Mouse (Mus musculus): Measurements from ENCODE around the gene Slc25a45. TPM values are rescaled to one million over a fixed set of nuclear protein-coding genes. Genes with fewer than 3 reads are reported as not detected.

Gene Slc25a45
- polyA plus RNA-seq, 1 experiment: 26.1 TPM

- Histone ChIP-seq H3K4me3 (ENCODE audit: control insufficient read depth, low read depth, low read length) (no peak overlapping the region), H3K4me1 (ENCODE audit: control insufficient read depth, insufficient read depth, low read length) (peaks cover 6% of the 10 kb centered on the region; the same call in 1 of the 2 replicates), H3K36me3 (ENCODE audit: control insufficient read depth, insufficient read depth, low read length) (no peaks in the 10 kb centered on the region), H3K27ac (ENCODE audit: control insufficient read depth, insufficient read depth, low read depth, low read length) (no peak overlapping the region), H3K27me3 (ENCODE audit: control insufficient read depth, insufficient read depth, low read length) (no peaks in the 10 kb centered on the region)
- TF ChIP-seq POLR2A (IDR thresholded peaks at IDR 0.05; ENCODE audit: control insufficient read depth, low read depth, low read length) (no peak), CTCF (IDR thresholded peaks at IDR 0.05; ENCODE audit: control insufficient read depth, insufficient read depth, insufficient replicate concordance, low read depth, low read length) (no peak)
Observed at GRCm38 (mm10) chr19:5883935-5884334, 6.3 kb downstream of the Slc25a45 start.

- H3K27ac ChIP-seq (ENCODE audit: control insufficient read depth, insufficient read depth, low read depth, low read length): no peak overlapping the region
- no peaks in the 10 kb centered on the region for H3K27me3 ChIP-seq (ENCODE audit: control insufficient read depth, insufficient read depth, low read length)
- no peaks in the 10 kb centered on the region for H3K36me3 ChIP-seq (ENCODE audit: control insufficient read depth, insufficient read depth, low read length)
- no peaks in the 10 kb centered on the region; the same call in 1 of the 2 replicates for H3K4me1 ChIP-seq (ENCODE audit: control insufficient read depth, insufficient read depth, low read length)
- TF ChIP-seq CTCF (IDR thresholded peaks at IDR 0.05; ENCODE audit: control insufficient read depth, insufficient read depth, insufficient replicate concordance, low read depth, low read length) (no peak), POLR2A (IDR thresholded peaks at IDR 0.05; ENCODE audit: control insufficient read depth, low read depth, low read length) (no peak)
- no peak overlapping the region for H3K4me3 ChIP-seq (ENCODE audit: control insufficient read depth, low read depth, low read length)
Observed at GRCm38 (mm10) chr19:5885838-5886237, 8.2 kb downstream of the Slc25a45 start.

DNA sequence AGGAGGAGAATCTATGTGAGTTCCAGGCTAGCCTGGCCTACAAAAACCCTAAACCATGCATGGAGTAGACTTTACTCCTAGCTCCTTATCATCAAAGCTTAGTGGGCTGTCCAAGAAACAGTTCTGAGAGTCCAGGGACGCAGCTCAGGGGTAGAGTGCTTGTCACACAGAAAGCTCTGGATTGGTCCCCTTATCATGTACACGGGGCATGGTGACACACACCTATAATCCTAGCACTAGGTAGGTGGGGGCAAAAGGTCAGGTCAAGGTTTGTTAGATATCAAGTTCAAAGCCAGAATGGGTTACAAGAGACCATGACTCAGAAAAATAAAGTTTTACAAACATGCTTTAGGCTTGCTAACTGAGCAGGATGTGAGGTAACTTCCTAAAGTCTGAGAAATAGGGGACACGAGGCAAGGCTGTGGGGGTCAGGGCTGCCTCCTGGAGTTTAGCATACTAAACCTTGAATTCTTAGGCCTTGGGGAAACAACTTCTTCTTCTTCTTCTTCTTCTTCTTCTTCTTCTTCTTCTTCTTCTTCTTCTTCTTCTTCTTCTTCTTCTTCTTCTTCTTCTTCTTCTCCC, 9.7 kb downstream of the Slc25a45 start:
- TF ChIP-seq POLR2A (IDR thresholded peaks at IDR 0.05; ENCODE audit: control insufficient read depth, low read depth, low read length) (no peak), CTCF (IDR thresholded peaks at IDR 0.05; ENCODE audit: control insufficient read depth, insufficient read depth, insufficient replicate concordance, low read depth, low read length) (no peak)
- Histone ChIP-seq H3K27ac (ENCODE audit: control insufficient read depth, insufficient read depth, low read depth, low read length) (no peak overlapping the region), H3K4me1 (ENCODE audit: control insufficient read depth, insufficient read depth, low read length) (no peaks in the 10 kb centered on the region), H3K36me3 (ENCODE audit: control insufficient read depth, insufficient read depth, low read length) (no peaks in the 10 kb centered on the region), H3K4me3 (ENCODE audit: control insufficient read depth, low read depth, low read length) (no peak overlapping the region), H3K27me3 (ENCODE audit: control insufficient read depth, insufficient read depth, low read length) (no peaks in the 10 kb centered on the region)

DNA sequence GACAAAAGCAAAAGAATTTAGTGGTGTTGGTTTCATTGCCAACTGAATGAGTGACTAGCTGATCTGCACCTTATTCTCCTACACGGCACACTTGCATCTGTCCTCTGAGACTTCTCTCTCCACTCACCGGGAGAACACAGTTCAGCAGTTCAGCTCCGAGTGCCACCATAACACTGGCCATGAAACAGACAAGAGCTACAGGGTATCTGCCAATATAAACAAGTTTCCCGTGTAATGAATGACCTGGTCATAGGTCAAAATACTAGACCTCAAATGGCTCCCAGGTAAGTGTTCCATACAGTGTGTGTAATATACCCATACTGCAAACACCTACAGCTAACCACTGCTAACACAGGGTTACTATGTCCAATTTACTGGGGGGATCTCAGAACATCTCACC, 11.6 kb downstream of the Slc25a45 start:
- H3K27ac ChIP-seq (ENCODE audit: control insufficient read depth, insufficient read depth, low read depth, low read length): no peak overlapping the region
- no peaks in the 10 kb centered on the region for H3K27me3 ChIP-seq (ENCODE audit: control insufficient read depth, insufficient read depth, low read length)
- H3K4me3 ChIP-seq (ENCODE audit: control insufficient read depth, low read depth, low read length): no peak overlapping the region
- H3K4me1 ChIP-seq (ENCODE audit: control insufficient read depth, insufficient read depth, low read length): peaks cover 12% of the 10 kb centered on the region
- TF ChIP-seq POLR2A (IDR thresholded peaks at IDR 0.05; ENCODE audit: control insufficient read depth, low read depth, low read length) (no peak), CTCF (IDR thresholded peaks at IDR 0.05; ENCODE audit: control insufficient read depth, insufficient read depth, insufficient replicate concordance, low read depth, low read length) (no peak)
- no peaks in the 10 kb centered on the region for H3K36me3 ChIP-seq (ENCODE audit: control insufficient read depth, insufficient read depth, low read length)

DNA sequence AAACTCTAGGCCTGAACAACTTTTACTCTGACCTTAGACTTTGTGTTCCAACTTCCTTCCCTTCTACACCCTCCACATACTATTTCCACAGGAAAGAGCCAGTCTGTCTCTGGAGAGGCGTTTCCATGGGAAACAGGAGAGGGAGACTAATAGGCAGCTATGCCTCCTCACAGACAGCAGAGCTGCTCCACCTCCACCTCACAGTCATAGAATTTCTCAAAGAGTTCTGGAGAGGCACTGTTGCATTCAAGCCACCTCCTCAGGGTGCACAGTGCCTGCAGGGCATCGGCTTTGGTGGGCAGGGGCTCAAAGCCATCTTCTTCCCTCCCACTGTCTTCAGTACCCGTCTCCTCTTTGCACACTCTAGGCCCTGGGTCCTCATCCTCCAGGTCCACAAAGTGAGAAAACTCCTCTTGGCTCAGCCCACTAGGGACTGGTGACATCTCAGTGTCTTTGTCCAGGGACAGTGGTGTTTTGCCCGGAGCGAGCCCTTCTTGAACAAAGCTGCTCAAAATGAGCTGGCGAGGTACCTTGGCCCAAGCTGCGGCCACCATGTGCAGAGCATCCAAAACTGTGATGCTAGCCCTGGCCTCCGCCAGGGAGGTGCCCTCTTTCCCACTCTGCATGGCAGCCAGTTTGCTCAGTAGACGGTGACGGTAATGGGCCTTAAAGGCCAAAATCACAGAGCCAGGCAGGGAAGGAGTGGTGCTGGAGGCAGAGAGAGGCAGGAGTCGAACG, 14.1 kb downstream of the Slc25a45 start:
- no peak overlapping the region for H3K4me3 ChIP-seq (ENCODE audit: control insufficient read depth, low read depth, low read length)
- no peak overlapping the region for H3K27ac ChIP-seq (ENCODE audit: control insufficient read depth, insufficient read depth, low read depth, low read length)
- no peaks in the 10 kb centered on the region for H3K27me3 ChIP-seq (ENCODE audit: control insufficient read depth, insufficient read depth, low read length)
- H3K4me1 ChIP-seq (ENCODE audit: control insufficient read depth, insufficient read depth, low read length): peaks cover 14% of the 10 kb centered on the region
- peaks cover under 1% of the 10 kb centered on the region; the same call in 1 of the 2 replicates for H3K36me3 ChIP-seq (ENCODE audit: control insufficient read depth, insufficient read depth, low read length)
- TF ChIP-seq CTCF (IDR thresholded peaks at IDR 0.05; ENCODE audit: control insufficient read depth, insufficient read depth, insufficient replicate concordance, low read depth, low read length): no peak
- no peak for TF ChIP-seq POLR2A (IDR thresholded peaks at IDR 0.05; ENCODE audit: control insufficient read depth, low read depth, low read length)

DNA sequence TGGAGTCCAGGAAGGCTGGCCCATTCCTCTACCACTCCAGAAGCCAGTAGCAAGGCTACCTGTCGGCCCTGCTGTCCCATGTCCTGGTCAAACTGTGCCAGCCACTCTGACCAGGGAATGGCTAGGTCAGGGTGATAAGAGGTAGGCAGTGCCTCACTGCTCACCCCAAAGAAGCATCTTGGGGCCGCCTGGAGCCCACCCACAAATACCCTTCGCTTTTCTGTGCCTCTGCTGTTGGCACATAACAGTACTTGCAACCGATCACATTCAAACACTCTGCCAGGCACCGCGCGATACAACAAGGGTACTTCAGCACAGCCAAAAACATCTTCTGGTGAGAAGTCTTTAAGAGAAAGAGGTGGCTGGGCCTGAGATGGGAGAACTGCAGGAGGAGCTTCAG, 14.7 kb downstream of the Slc25a45 start:
- TF ChIP-seq CTCF (IDR thresholded peaks at IDR 0.05; ENCODE audit: control insufficient read depth, insufficient read depth, insufficient replicate concordance, low read depth, low read length) (no peak), POLR2A (IDR thresholded peaks at IDR 0.05; ENCODE audit: control insufficient read depth, low read depth, low read length) (no peak)
- Histone ChIP-seq H3K36me3 (ENCODE audit: control insufficient read depth, insufficient read depth, low read length) (peaks cover 1% of the 10 kb centered on the region; the same call in 1 of the 2 replicates), H3K4me1 (ENCODE audit: control insufficient read depth, insufficient read depth, low read length) (peaks cover 14% of the 10 kb centered on the region), H3K4me3 (ENCODE audit: control insufficient read depth, low read depth, low read length) (no peak overlapping the region), H3K27ac (ENCODE audit: control insufficient read depth, insufficient read depth, low read depth, low read length) (no peak overlapping the region), H3K27me3 (ENCODE audit: control insufficient read depth, insufficient read depth, low read length) (no peaks in the 10 kb centered on the region)

DNA sequence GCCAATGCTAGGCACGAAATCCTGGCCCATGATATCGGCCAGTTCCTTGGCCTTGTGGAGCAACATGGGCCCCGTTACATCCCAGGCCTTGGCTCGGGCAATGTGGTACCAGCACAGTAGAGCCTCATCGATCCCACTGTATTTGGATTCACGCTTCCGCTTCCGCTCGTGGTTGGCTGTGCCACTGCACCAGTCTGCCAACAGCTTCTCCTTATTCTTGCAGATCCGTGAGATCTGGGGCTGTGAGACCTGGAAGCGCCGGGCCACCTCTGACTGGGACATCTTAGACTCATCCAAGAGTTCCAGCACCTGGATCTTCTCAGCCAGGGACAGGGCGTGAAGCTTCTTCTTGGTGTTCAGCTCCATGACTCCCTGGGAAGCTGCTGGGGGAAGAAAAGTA, 15.1 kb downstream of the Slc25a45 start:
- TF ChIP-seq POLR2A (IDR thresholded peaks at IDR 0.05; ENCODE audit: control insufficient read depth, low read depth, low read length): no peak
- TF ChIP-seq CTCF (IDR thresholded peaks at IDR 0.05; ENCODE audit: control insufficient read depth, insufficient read depth, insufficient replicate concordance, low read depth, low read length): no peak

More for the DNA sequence above, 15.1 kb downstream of the Slc25a45 start:
- H3K36me3 ChIP-seq (ENCODE audit: control insufficient read depth, insufficient read depth, low read length): peaks cover 1% of the 10 kb centered on the region; the same call in 1 of the 2 replicates
- H3K4me3 ChIP-seq (ENCODE audit: control insufficient read depth, low read depth, low read length): no peak overlapping the region
- peaks cover 14% of the 10 kb centered on the region for H3K4me1 ChIP-seq (ENCODE audit: control insufficient read depth, insufficient read depth, low read length)
- no peak overlapping the region for H3K27ac ChIP-seq (ENCODE audit: control insufficient read depth, insufficient read depth, low read depth, low read length)
- H3K27me3 ChIP-seq (ENCODE audit: control insufficient read depth, insufficient read depth, low read length): no peaks in the 10 kb centered on the region
